Mouse (Mus musculus) myocyte (in vitro differentiated cells): ENCODE results near the gene Rasgrp4. TPM values are rescaled to one million over a fixed set of nuclear protein-coding genes. Genes with fewer than 3 reads are reported as not detected.

Source experiments
- H3K27me3 ChIP-seq: one replicate; pipeline ENCODE4 v1.6.1; 2011; ENCODE audit not compliant: control insufficient read depth, insufficient read depth, insufficient read length
- H3K36me3 ChIP-seq: one replicate; pipeline ENCODE4 v1.6.1; 2011; ENCODE audit not compliant: control insufficient read depth, insufficient read depth
- H3K4me2 ChIP-seq: one replicate; pipeline ENCODE4 v1.6.1; 2011; ENCODE audit warnings: low read depth, control low read depth
- H3K4me3 ChIP-seq: one replicate; pipeline ENCODE4 v1.5.1; 2011; ENCODE audit warnings: mild to moderate bottlenecking, control low read depth, moderate library complexity
- H3K79me2 ChIP-seq: one replicate; pipeline ENCODE4 v1.6.1; 2011; ENCODE audit not compliant: control insufficient read depth, insufficient read depth
- H3ac ChIP-seq: one replicate; pipeline ENCODE4 v1.6.1; 2011; ENCODE audit not compliant: control insufficient read depth, insufficient read length
- CEBPB ChIP-seq: IDR thresholded peaks from 2 replicates; pipeline ENCODE4 v1.6.1; 2011; ENCODE audit warnings: mild to moderate bottlenecking, moderate library complexity; ENCODE audit not compliant: poor library complexity, insufficient read depth, severe bottlenecking
- E2F4 ChIP-seq: IDR thresholded peaks from one replicate; pipeline ENCODE4 v1.6.1; 2011; ENCODE audit warnings: mild to moderate bottlenecking, control low read depth, moderate library complexity; ENCODE audit not compliant: insufficient read depth
- MAX ChIP-seq: IDR thresholded peaks from one replicate; pipeline ENCODE4 v1.6.1; 2011; ENCODE audit warnings: low read depth, mild to moderate bottlenecking, control low read depth
- MYOD1 ChIP-seq, 3 experiments: IDR thresholded peaks; one replicate each; pipeline ENCODE4 v1.6.1; 2011; ENCODE audit warnings: control low read depth in 2 of 3, low read depth in 2 of 3, mild to moderate bottlenecking in 2 of 3, moderate library complexity in 1 of 3; ENCODE audit not compliant: insufficient read length in 2 of 3, control insufficient read depth in 1 of 3
- MYOG ChIP-seq, 3 experiments: IDR thresholded peaks; one replicate each; pipeline ENCODE4 v1.6.1; 2011; ENCODE audit warnings: control low read depth in 2 of 3, low read depth in 2 of 3, mild to moderate bottlenecking in 2 of 3; ENCODE audit not compliant: insufficient read length in 2 of 3, control insufficient read depth in 1 of 3, insufficient read depth in 1 of 3
- POLR2A ChIP-seq: IDR thresholded peaks from one replicate; pipeline ENCODE4 v1.6.1; 2011; ENCODE audit warnings: low read depth, mild to moderate bottlenecking, control low read depth, moderate library complexity; ENCODE audit not compliant: insufficient read length
- POLR2AphosphoS2 ChIP-seq: IDR thresholded peaks from one replicate; pipeline ENCODE4 v1.6.1; 2011; ENCODE audit warnings: low read depth, control low read depth; ENCODE audit not compliant: insufficient read length
- REST ChIP-seq: IDR thresholded peaks from one replicate; pipeline ENCODE4 v1.6.1; 2011; ENCODE audit warnings: mild to moderate bottlenecking, control low read depth, moderate library complexity; ENCODE audit not compliant: insufficient read depth, insufficient read length
- SRF ChIP-seq: IDR thresholded peaks from one replicate; pipeline ENCODE4 v1.6.1; 2011; ENCODE audit warnings: low read depth; ENCODE audit not compliant: control insufficient read depth, insufficient read length
- TCF12 ChIP-seq: IDR thresholded peaks from one replicate; pipeline ENCODE4 v1.6.1; 2011; ENCODE audit warnings: mild to moderate bottlenecking, control low read depth; ENCODE audit not compliant: poor library complexity, insufficient read depth, severe bottlenecking
- TCF3 ChIP-seq: IDR thresholded peaks from one replicate; pipeline ENCODE4 v1.6.1; 2011; ENCODE audit warnings: low read depth, control low read depth; ENCODE audit not compliant: insufficient read length
- polyA plus RNA-seq: library from polyadenylated mRNA; unstranded; fragments of >200 nt; fragmentation: generic; extraction: Trizol; gene quantifications from one replicate; pipeline ENCODE4 v1.2.1, GENCODE M21; 2012; ENCODE audit warnings: missing spikeins

Gene Rasgrp4
- polyA plus RNA-seq, 1 experiment: 0.01 TPM

GRCm38 (mm10) chr7:29151486-29151885, 16.8 kb downstream of the Rasgrp4 start:
- no peaks in the 10 kb centered on the region for H3K79me2 ChIP-seq
- H3K27me3 ChIP-seq: peaks cover 5% of the 10 kb centered on the region
- TF ChIP-seq MYOG (IDR thresholded peaks at IDR 0.05; ENCODE audit: control insufficient read depth in 1 of 3, insufficient read depth in 1 of 3, insufficient read length in 2 of 3, low read depth in 2 of 3): no peak
- TF ChIP-seq TCF3: no peak
- TF ChIP-seq SRF: no peak
- TF ChIP-seq REST: no peak
- TF ChIP-seq TCF12: no peak
- no peak overlapping the region for H3K4me3 ChIP-seq
- no peak overlapping the region for H3K4me2 ChIP-seq
- H3K36me3 ChIP-seq: no peaks in the 10 kb centered on the region
- no peak overlapping the region for H3ac ChIP-seq

GRCm38 (mm10) chr7:29154018-29154720, 19.5 kb downstream of the Rasgrp4 start:
- no peaks in the 10 kb centered on the region for H3K79me2 ChIP-seq
- peaks cover 5% of the 10 kb centered on the region for H3K27me3 ChIP-seq
- TF ChIP-seq CEBPB: no peak
- TF ChIP-seq MAX: no peak
- TF ChIP-seq REST: no peak
- no peak for TF ChIP-seq MYOD1 (IDR thresholded peaks at IDR 0.05; ENCODE audit: control insufficient read depth in 1 of 3, insufficient read length in 2 of 3, low read depth in 2 of 3)
- TF ChIP-seq E2F4: no peak
- H3K36me3 ChIP-seq: no peaks in the 10 kb centered on the region
- no peak overlapping the region for H3ac ChIP-seq
- no peak overlapping the region for H3K4me3 ChIP-seq
- no peak overlapping the region for H3K4me2 ChIP-seq

DNA sequence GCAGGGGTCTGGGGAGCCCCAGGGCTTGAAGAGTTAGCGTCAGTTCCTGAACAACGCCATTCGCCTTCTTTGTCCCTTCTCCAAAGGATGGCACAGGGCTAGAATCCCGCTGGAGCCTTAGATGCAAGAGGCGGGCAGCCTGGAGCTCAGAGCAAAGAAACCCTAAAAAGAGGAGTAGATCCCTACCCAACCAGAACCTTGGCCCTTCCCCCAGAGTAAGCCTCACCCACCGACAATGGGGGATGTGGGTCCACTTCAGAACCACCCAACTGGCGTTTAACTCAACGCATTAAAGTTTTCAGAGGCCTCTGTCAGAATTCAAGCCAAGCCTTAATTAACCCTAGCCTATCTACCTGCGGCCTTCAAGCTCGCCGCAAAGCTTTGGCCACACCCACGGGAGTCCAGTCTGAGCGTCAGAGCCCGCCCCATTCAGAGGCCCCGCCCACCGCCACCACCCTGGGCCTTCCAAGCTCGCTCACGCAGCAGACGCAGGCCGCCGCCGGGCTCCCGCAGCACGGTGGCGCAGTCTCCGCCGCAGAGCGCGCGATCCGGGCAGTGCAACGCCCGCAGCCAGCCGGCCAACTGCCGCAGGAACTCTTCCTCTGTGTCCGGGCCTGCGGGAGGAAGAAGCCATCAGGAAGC, 20.7 kb downstream of the Rasgrp4 start:
- Histone ChIP-seq H3K4me3 (peak overlapping the region; percentile 22), H3K27me3 (no peaks in the 10 kb centered on the region), H3K36me3 (no peaks in the 10 kb centered on the region), H3ac (peak overlapping the region; percentile 36), H3K79me2 (no peaks in the 10 kb centered on the region), H3K4me2 (peak overlapping the region; percentile 70)
- TF ChIP-seq MYOD1 (IDR thresholded peaks at IDR 0.05; ENCODE audit: control insufficient read depth in 1 of 3, insufficient read length in 2 of 3, low read depth in 2 of 3): no peak
- no peak for TF ChIP-seq CEBPB
- TF ChIP-seq POLR2AphosphoS2: peak; percentile 38
- TF ChIP-seq MAX: no peak
- no peak for TF ChIP-seq MYOG (IDR thresholded peaks at IDR 0.05; ENCODE audit: control insufficient read depth in 1 of 3, insufficient read depth in 1 of 3, insufficient read length in 2 of 3, low read depth in 2 of 3)
- no peak for TF ChIP-seq SRF
- TF ChIP-seq REST: no peak
- TF ChIP-seq POLR2A: peak; percentile 73
- TF ChIP-seq TCF12: no peak
- no peak for TF ChIP-seq TCF3

GRCm38 (mm10) chr7:29155838-29156782, 21.5 kb downstream of the Rasgrp4 start, which contains the start of gene Fam98c:
Gene Fam98c (minus strand): TSS chr7:29156234.
- Histone ChIP-seq H3ac (peak within 1 kb of the TSS; percentile 36), H3K4me3 (peak within 1 kb of the TSS; percentile 22), H3K4me2 (peak within 1 kb of the TSS; percentile 70), H3K27me3 (no peaks in the 10 kb centered on the region), H3K79me2 (no peaks in the 10 kb centered on the region), H3K36me3 (no peaks in the 10 kb centered on the region)
- TF ChIP-seq POLR2A: peak; percentile 54
- no peak for TF ChIP-seq E2F4
- peak; percentile 73 for TF ChIP-seq POLR2AphosphoS2

GRCm38 (mm10) chr7:29158264-29158663, 23.6 kb downstream of the Rasgrp4 start:
- Histone ChIP-seq H3K27me3 (no peaks in the 10 kb centered on the region), H3K36me3 (no peaks in the 10 kb centered on the region), H3K4me2 (no peak overlapping the region), H3ac (no peak overlapping the region), H3K4me3 (no peak overlapping the region), H3K79me2 (no peaks in the 10 kb centered on the region)
- no peak for TF ChIP-seq POLR2A
